ENCODE assay signal across 8 mouse cellular contexts in the genomic region with DNA sequence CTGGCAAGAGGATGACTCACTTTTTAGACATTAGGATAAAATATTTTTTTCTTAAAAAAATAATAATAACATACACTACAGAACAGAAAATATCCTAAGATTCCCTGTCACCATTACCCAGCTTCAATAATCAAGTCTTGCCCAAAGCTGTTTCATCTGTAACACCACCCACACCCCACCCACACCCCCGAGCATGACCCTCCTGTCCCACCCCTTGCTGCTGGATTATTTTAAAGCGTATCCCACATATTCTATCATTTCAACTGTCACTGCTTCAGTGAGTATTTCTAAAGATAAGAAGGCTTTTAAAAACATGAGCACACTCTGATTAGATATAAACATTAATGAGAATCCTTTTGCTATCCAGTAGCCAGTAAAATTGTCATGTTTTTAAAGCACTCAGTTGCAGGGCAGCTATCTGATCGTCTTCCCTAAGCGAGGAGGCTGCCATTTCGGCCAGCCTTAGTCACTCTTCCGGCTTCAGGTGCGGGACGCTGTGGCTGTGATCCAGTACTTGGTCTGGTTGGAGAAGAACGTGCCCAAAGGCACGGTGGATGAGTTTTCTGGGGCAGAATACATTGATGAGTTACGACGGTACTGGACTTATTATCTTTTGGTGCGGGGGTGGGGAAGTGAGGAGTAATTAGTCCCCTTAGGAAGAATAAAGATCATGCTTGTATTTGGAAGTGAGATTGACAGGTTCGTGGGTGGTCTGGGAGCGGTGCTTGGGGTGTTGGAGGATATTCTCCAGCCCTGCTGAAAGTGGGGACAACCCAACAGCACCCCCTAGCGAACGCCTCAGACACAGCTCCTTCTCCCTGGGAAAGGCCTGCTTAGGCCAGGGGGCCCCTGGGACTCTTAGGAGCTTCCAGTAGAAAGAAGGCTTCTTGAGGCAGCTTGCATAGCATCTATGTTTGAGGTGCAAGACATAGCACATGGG. TPM values are rescaled to one million over a fixed set of nuclear protein-coding genes. Genes with fewer than 3 reads are reported as not detected.
A peak's percentile ranks its signal among the peaks of the same experiment; 100 is the strongest.
DNase-seq lines count a peak whose midpoint lies in the region; ATAC-seq lines count a peak whose summit lies in the region.

No protein-coding gene starts in this region.

- no peaks in the 10 kb centered on the region for H3K9me3 ChIP-seq in midbrain, embryonic 12.5 days

- peak; percentile 27 for DNase-seq in ovary, postnatal 10 days (ENCODE audit: low spot score)
- DNase-seq in ovary, adult 18-20 months (ENCODE audit: low spot score) = no peak
- peak; percentile 73 for DNase-seq in embryo, embryonic 10 days (ENCODE audit: low spot score)
- DNase-seq in gastrocnemius, postnatal 36 days = peak; percentile 24 to 26
- peak; percentile 66 for DNase-seq in left cerebral cortex, postnatal 4 days
- peak; percentile 28 to 46 for DNase-seq in spleen, postnatal 14 days (ENCODE audit: low spot score in 2 of 2)

- intact Hi-C loops in gastrocnemius, postnatal 36 days (cut with DNase I) = loop anchor here (5.0 kb wide), 1 partner anchor 102 kb away; no protein-coding TSS in a partner anchor
- intact Hi-C loops in left cerebral cortex, postnatal 4 days (cut with DNase I) = no loop called here

- no peak overlapping the region for H3K9ac ChIP-seq in midbrain, embryonic 12.5 days (replicated peaks)

- no peaks in the 10 kb centered on the region for H3K4me1 ChIP-seq in midbrain, embryonic 12.5 days

- H3K4me2 ChIP-seq in midbrain, embryonic 12.5 days (replicated peaks) = peak overlapping the region; percentile 26

- ATAC-seq in inflammation-experienced regulatory T-cells, adult 6 months = peak; percentile 32
- ATAC-seq in midbrain, embryonic 12.5 days (ENCODE audit: low FRiP score, low read depth) = peak; percentile 47; the same call in 1 of the 2 replicates

- H3K27me3 ChIP-seq in midbrain, embryonic 12.5 days = no peaks in the 10 kb centered on the region; the same call in 1 of the 2 replicates

- H3K4me3 ChIP-seq in midbrain, embryonic 12.5 days = no peak overlapping the region

- H3K27ac ChIP-seq in midbrain, embryonic 12.5 days (replicated peaks) = no peak overlapping the region

- 36% methylated on average over 17 of the region's 17 CpGs for WGBS in midbrain, embryonic 12.5 days

- H3K36me3 ChIP-seq in midbrain, embryonic 12.5 days = no peaks in the 10 kb centered on the region

RNA-seq across cellular contexts. Expression of a gene that starts 15.9 kb away (rescaled TPM):
- under 1 TPM; 0.64 to 0.77 TPM for total RNA-seq in gastrocnemius, postnatal 36 days (2021)
- polyA plus RNA-seq in inflammation-experienced regulatory T-cells, adult 6 months (2017; shearing (Covaris generic)) = 1 to 10 TPM in 1 of 3 experiments, under 1 TPM in 2; 0.50 to 2.7 (median 0.71) TPM
- total RNA-seq in left cerebral cortex, postnatal 4 days (2021) = under 1 TPM; 0.40 to 0.60 TPM
- polyA plus RNA-seq in midbrain, embryonic 12.5 days (2016; fragmentation: Nextera tagmentation; extraction: Ambion mirVana) = 2.1 and 2.4 TPM in 2 replicates

RNA-seq across cellular contexts. Expression of a gene that starts 21.8 kb away (rescaled TPM):
- total RNA-seq in gastrocnemius, postnatal 36 days (2021) = under 1 TPM; 0.30 to 0.79 TPM
- polyA plus RNA-seq in inflammation-experienced regulatory T-cells, adult 6 months (2017; shearing (Covaris generic)) = 100 to 1,000 TPM; 303 to 376 (median 360) TPM
- under 1 TPM; 0.89 to 0.96 TPM for total RNA-seq in left cerebral cortex, postnatal 4 days (2021)
- 1.1 and 1.4 TPM in 2 replicates for polyA plus RNA-seq in midbrain, embryonic 12.5 days (2016; fragmentation: Nextera tagmentation; extraction: Ambion mirVana)
